Mouse (Mus musculus) intestine, embryonic 15.5 days (tissue): ENCODE data around the gene Cfap46. TPM values are rescaled to one million over a fixed set of nuclear protein-coding genes. Genes with fewer than 3 reads are reported as not detected.

Experiments used
- ATAC-seq: fragments of 200-750 bp; cut with Nextera tagmentation; 2 replicates; pipeline ENCODE4 v1.8.0; 2017; ENCODE audit warnings: moderate TSS enrichment, moderate library complexity
- H3K27ac ChIP-seq: fragments of 300-500 bp; sonication (generic); 2 replicates; pipeline ENCODE4 v1.5.1; 2015; ENCODE audit warnings: mild to moderate bottlenecking, inconsistent platforms
- H3K27me3 ChIP-seq: fragments of 300-500 bp; sonication (generic); replicated peaks from 2 replicates; pipeline ENCODE4 v1.6.1; 2015; ENCODE audit warnings: inconsistent platforms
- H3K36me3 ChIP-seq: fragments of 300-500 bp; sonication (generic); 2 replicates; pipeline ENCODE4 v1.6.1; 2015; ENCODE audit warnings: inconsistent platforms
- H3K4me1 ChIP-seq: fragments of 300-500 bp; sonication (generic); replicated peaks from 2 replicates; pipeline ENCODE4 v1.6.1; 2015; ENCODE audit warnings: inconsistent platforms
- H3K4me2 ChIP-seq: fragments of 300-500 bp; sonication (generic); replicated peaks from 2 replicates; pipeline ENCODE4 v1.6.1; 2015; ENCODE audit warnings: mild to moderate bottlenecking, inconsistent platforms
- H3K4me3 ChIP-seq: fragments of 300-500 bp; sonication (generic); replicated peaks from 2 replicates; pipeline ENCODE4 v1.5.1; 2015; ENCODE audit warnings: inconsistent platforms
- H3K9ac ChIP-seq: fragments of 300-500 bp; sonication (generic); 2 replicates; pipeline ENCODE4 v1.6.1; 2015; ENCODE audit warnings: inconsistent platforms
- H3K9me3 ChIP-seq: fragments of 300-500 bp; sonication (generic); 2 replicates; pipeline ENCODE4 v1.6.1; 2016; ENCODE audit warnings: inconsistent platforms
- WGBS: fragments of 180-500 bp; shearing (Covaris S2); methylation state at CpG from one replicate; pipeline ENCODE4 v1.1.7; 2015; 5-methylcytosine and 5-hydroxymethylcytosine counted together
- polyA plus RNA-seq: library from polyadenylated mRNA; unstranded; fragments of >200 nt; fragmentation: Nextera tagmentation; extraction: Ambion mirVana; gene quantifications from 2 replicates; pipeline ENCODE4 v1.2.1, GENCODE M21; 2015

Cfap46 gene
- polyA plus RNA-seq, 1 experiment from 2014 or later = 0.31 TPM

DNA sequence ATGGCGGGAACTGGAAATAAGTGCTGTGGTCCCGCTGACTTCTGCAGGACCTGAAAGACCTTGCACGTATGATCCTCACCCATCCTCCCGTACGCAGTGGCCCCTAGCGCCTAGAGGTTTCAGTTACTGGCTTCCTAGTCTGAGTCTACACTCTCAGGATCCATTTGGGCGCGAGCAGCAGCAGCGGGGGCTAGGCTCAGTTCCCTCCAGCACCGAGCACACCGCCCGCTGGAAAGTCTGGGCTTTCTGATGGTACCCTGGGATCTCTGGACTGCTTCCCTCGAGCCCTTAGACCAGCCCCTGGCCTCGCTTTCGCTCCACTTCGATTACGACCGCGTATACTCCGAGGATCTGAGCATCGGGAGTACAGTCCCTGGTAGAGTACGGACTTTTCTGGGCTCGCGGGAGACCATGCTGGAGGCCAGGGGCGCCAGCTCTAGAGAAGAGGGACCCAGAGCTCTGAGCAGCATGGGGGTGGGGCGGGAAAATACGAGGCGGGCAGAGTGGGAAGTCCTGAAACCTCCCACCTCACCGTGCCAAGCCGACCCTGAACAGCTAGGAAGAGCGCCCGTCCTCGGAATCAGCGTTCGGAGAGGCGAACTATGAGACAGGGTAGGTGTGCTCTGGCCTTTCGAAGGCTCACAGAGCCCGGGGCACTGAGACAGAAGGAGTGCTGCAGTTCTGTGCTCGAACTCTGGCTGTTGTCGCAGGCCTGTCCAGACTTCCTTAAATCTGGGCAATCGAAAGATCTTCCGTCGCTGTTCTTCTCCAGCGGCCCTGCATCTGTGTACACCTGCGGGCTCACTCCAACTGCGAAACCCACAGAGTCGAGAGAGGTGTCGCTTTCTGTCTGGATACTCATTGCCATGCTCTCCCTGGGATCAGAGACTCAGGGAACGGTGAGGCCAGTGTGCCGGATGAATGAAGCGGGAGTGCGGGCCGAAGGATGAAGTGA is 99.1 kb downstream of the Cfap46 start:
- no peak overlapping the region for H3K4me3 ChIP-seq
- no peak overlapping the region; the same call in 1 of the 2 replicates for H3K4me2 ChIP-seq
- peaks cover 27% of the 10 kb centered on the region for H3K4me1 ChIP-seq
- H3K36me3 ChIP-seq = no peaks in the 10 kb centered on the region
- WGBS = 1% methylated on average over 53 of the region's 53 CpGs
- no peak overlapping the region for H3K27ac ChIP-seq
- no peak overlapping the region for H3K9ac ChIP-seq
- no peaks in the 10 kb centered on the region for H3K9me3 ChIP-seq
- ATAC-seq = no peak
- H3K27me3 ChIP-seq = peaks cover 93% of the 10 kb centered on the region

- H3K4me1 ChIP-seq = peaks cover 27% of the 10 kb centered on the region
- 0 out of 2 replicates have a peak overlapping the region, but pooled peaks have one; percentile 74 for H3K4me2 ChIP-seq
- H3K9me3 ChIP-seq = no peaks in the 10 kb centered on the region
- peaks cover 91% of the 10 kb centered on the region for H3K27me3 ChIP-seq
- no peak for ATAC-seq
- WGBS = 16% methylated on average over 17 of the region's 17 CpGs
- 0 out of 2 replicates have a peak, but pooled peaks cover 2% of the 10 kb centered on the region for H3K36me3 ChIP-seq
- H3K27ac ChIP-seq = no peak overlapping the region
- no peak overlapping the region for H3K9ac ChIP-seq
- no peak overlapping the region for H3K4me3 ChIP-seq
Observed at GRCm38 (mm10) chr7:139583094-139583737, 100.4 kb downstream of the Cfap46 start.

GRCm38 (mm10) chr7:139582595-139582994 is 101.0 kb downstream of the Cfap46 start, which contains the start of gene Nkx6-2:
TSS of gene Nkx6-2 (minus strand) at chr7:139582797.
- Histone ChIP-seq H3K4me3 (peak within 1 kb of the TSS; percentile 32), H3K4me1 (peaks cover 27% of the 10 kb centered on the region), H3K4me2 (peak within 1 kb of the TSS; percentile 74), H3K27me3 (peaks cover 86% of the 10 kb centered on the region), H3K9ac (no peak within 1 kb of the TSS), H3K36me3 (0 out of 2 replicates have a peak, but pooled peaks cover 5% of the 10 kb centered on the region), H3K9me3 (no peaks in the 10 kb centered on the region), H3K27ac (no peak within 1 kb of the TSS)
- WGBS = under 1% methylated on average over 54 of the region's 56 CpGs
- ATAC-seq = peak; percentile 52

GRCm38 (mm10) chr7:139581801-139582571 is 101.6 kb downstream of the Cfap46 start:
- Histone ChIP-seq H3K36me3 (0 out of 2 replicates have a peak, but pooled peaks cover 5% of the 10 kb centered on the region), H3K9me3 (no peaks in the 10 kb centered on the region), H3K27me3 (peaks cover 80% of the 10 kb centered on the region), H3K4me3 (peak overlapping the region; percentile 32), H3K4me2 (peak overlapping the region; percentile 74), H3K4me1 (peaks cover 27% of the 10 kb centered on the region), H3K27ac (no peak overlapping the region), H3K9ac (no peak overlapping the region)
- under 1% methylated on average over 82 of the region's 82 CpGs for WGBS
- peak; percentile 39 for ATAC-seq

DNA sequence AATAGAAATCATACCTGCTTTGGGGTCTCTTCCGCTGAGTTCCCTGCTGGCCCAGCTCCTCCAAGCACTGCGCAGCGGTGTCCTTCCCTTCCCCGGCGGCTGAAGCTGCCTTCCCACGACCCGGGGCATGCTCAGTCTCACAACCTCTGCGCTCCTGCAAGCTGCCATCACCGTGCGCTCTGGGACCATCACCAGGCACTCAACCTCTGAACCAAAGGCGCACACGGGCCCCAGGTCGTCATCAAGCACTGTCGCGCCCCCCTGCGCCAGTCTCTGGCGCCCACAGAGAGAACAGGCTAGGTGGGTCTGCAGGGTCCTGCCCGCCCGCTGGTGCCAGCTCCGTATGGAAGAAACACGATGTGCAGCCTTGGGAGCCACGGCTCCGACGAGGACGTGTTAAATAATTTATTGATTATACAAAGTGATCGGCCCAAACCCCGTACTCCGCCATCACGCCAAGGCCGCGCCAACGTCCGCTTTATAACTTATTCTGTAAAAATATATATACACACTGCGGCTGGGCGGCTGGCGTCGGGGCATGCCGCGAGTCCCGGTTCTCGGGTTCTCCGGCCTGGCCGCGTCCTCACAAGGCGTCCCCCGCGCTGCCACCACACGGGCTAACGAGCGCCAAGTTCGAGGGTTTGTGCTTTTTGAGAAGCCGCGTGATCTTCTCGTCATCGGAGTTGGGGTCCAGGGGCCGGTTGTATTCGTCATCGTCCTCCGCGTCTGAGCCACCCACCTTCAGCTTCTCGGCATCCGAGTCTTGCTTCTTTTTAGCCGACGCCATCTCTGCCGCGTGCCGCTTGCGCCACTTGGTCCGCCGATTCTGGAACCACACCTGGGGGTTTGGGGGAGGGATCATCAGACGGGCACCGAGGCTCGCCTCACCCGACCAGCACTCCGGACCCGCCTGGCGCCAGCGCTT is 102.5 kb downstream of the Cfap46 start:
- peak overlapping the region; percentile 32 for H3K4me3 ChIP-seq
- 3% methylated on average over 78 of the region's 78 CpGs for WGBS
- H3K27me3 ChIP-seq = peaks cover 71% of the 10 kb centered on the region
- no peaks in the 10 kb centered on the region for H3K9me3 ChIP-seq
- H3K27ac ChIP-seq = no peak overlapping the region
- ATAC-seq = no peak
- peak overlapping the region; percentile 74 for H3K4me2 ChIP-seq
- H3K4me1 ChIP-seq = peaks cover 27% of the 10 kb centered on the region
- H3K9ac ChIP-seq = no peak overlapping the region
- H3K36me3 ChIP-seq = 0 out of 2 replicates have a peak, but pooled peaks cover 5% of the 10 kb centered on the region

DNA sequence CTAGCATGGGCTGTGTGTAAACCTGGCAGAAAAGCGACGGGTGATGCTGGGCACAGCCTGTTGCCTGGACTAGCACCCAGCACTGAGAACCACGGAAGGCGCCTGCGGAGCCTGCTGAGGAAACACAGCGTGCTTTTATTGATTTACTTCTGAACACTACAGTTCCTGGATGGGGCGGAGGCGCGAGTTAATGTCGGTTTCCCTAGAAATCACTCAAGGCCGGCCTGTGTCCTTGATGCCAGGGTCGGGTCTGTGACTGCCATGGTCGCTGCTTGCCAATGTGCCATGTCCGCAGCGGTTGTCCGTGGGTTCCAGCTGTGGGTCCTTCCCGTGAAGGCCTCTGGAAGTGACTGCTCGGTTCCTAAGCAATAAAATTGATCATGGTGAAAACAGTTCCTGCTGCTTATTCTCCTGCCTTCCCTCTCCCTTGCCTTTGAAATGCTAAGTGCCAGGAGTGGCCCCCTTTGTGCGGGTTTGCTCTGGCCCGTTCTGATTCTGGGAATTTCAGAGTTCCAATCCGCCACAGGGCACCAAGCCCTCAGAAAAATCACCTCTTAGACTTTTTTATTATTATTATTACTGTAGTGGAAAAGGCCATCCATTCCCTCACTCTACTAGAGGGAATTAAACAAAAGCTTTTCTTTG is 104.2 kb downstream of the Cfap46 start:
- Histone ChIP-seq H3K27ac (no peak overlapping the region), H3K9me3 (no peaks in the 10 kb centered on the region), H3K27me3 (peaks cover 54% of the 10 kb centered on the region), H3K9ac (no peak overlapping the region), H3K4me1 (peaks cover 24% of the 10 kb centered on the region), H3K4me3 (no peak overlapping the region), H3K36me3 (peaks cover 10% of the 10 kb centered on the region; the same call in 1 of the 2 replicates), H3K4me2 (no peak overlapping the region)
- WGBS = 76% methylated on average over 21 of the region's 21 CpGs
- no peak for ATAC-seq

DNA sequence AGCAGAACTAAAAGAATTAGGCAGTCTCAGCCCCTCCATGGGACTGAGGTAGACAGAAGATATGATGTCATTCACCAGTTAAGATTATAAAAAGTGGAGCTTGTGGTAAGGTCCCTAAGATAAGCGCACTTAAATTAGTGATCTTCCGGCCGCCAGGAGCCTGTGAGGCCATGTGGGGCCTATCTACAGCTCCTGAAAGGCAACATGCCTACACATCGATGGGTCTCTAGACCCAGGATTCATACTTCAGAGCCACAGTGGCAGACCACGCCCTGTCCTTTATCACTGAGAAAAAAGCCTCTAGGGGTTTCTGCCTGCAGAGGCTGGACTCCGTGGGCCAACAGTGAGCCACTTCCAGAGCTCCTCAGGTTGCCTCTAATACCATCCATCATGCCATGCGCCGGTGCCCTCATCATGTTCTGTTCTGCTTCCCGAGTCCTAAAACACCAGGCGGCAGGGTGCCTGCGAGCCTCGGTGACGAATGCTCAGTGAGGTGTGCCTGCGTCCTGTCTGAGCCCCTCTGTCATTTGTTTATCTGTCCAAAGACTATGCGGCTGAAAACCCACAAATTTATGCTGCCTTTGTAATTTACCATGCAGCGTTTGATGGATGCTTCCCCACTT is 107.4 kb downstream of the Cfap46 start:
- 71% methylated on average over 16 of the region's 16 CpGs for WGBS
- no peak overlapping the region for H3K9ac ChIP-seq
- peaks cover 4% of the 10 kb centered on the region for H3K4me1 ChIP-seq
- no peak overlapping the region for H3K27ac ChIP-seq
- no peak for ATAC-seq
- peaks cover 14% of the 10 kb centered on the region for H3K36me3 ChIP-seq
- H3K4me3 ChIP-seq = no peak overlapping the region
- no peaks in the 10 kb centered on the region for H3K9me3 ChIP-seq
- peaks cover 22% of the 10 kb centered on the region for H3K27me3 ChIP-seq
- H3K4me2 ChIP-seq = no peak overlapping the region

GRCm38 (mm10) chr7:139572665-139573064 is 111.0 kb downstream of the Cfap46 start:
- no peak overlapping the region for H3K27ac ChIP-seq
- no peaks in the 10 kb centered on the region for H3K9me3 ChIP-seq
- no peak overlapping the region for H3K4me2 ChIP-seq
- WGBS = 83% methylated on average over 3 of the region's 3 CpGs
- no peak overlapping the region for H3K9ac ChIP-seq
- no peaks in the 10 kb centered on the region for H3K4me1 ChIP-seq
- H3K36me3 ChIP-seq = peaks cover 14% of the 10 kb centered on the region
- H3K27me3 ChIP-seq = no peaks in the 10 kb centered on the region
- H3K4me3 ChIP-seq = no peak overlapping the region
- peak; percentile 53; the same call in 1 of the 2 replicates for ATAC-seq

- no peaks in the 10 kb centered on the region for H3K4me1 ChIP-seq
- 95% methylated on average over 5 of the region's 5 CpGs for WGBS
- H3K36me3 ChIP-seq = peaks cover 16% of the 10 kb centered on the region
- no peaks in the 10 kb centered on the region for H3K9me3 ChIP-seq
- no peak overlapping the region for H3K4me2 ChIP-seq
- H3K27ac ChIP-seq = no peak overlapping the region
- H3K9ac ChIP-seq = no peak overlapping the region
- H3K4me3 ChIP-seq = no peak overlapping the region
- ATAC-seq = no peak
- H3K27me3 ChIP-seq = no peaks in the 10 kb centered on the region
Observed at GRCm38 (mm10) chr7:139570788-139571187, 112.8 kb downstream of the Cfap46 start.

GRCm38 (mm10) chr7:139566533-139566932 is 117.1 kb downstream of the Cfap46 start:
- 75% methylated on average over 8 of the region's 8 CpGs for WGBS
- Histone ChIP-seq H3K9me3 (no peaks in the 10 kb centered on the region), H3K4me3 (no peak overlapping the region), H3K4me1 (no peaks in the 10 kb centered on the region), H3K36me3 (peaks cover 14% of the 10 kb centered on the region), H3K27me3 (no peaks in the 10 kb centered on the region), H3K4me2 (no peak overlapping the region), H3K27ac (no peak overlapping the region), H3K9ac (no peak overlapping the region)
- no peak for ATAC-seq
